Mouse (Mus musculus) liver, embryonic 14.5 days (tissue): ENCODE measurements at regions not wholly inside any gene's neighbourhood (a gene's known extent, or its start where the extent isn't known, plus 50 kb on each side); places are given as distances from the start of the nearest gene placed in this dataset.

Experiments used
- CTCF ChIP-seq: IDR thresholded peaks from 2 replicates; pipeline ENCODE4 v1.5.1; 2016; ENCODE audit warnings: antibody characterized with exemption, low read depth, control low read depth
- EP300 ChIP-seq: IDR thresholded peaks from 2 replicates; pipeline ENCODE4 v1.6.1; 2016; ENCODE audit warnings: antibody characterized with exemption, low read depth

DNA sequence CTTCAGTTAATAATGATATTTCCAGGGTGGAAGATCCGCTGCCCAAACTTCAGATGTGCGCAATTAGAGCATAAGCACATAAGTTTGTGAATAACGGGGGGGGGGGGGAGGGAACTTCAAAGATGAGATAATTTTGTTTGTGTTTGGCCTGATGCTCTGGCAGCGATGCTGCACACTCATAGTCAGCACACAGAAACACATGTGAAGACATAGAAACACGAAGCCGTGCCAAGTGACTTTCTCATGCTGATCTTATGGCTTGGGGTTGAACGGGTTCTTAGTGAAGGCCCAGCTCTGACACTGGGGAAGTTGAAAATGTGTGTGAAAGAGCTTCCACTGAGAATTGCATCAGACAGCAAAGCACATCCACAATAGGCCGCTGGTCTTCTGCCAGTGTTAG is 190.2 kb upstream of the Tbx18 start:
- TF ChIP-seq CTCF (no peak), EP300 (no peak)
